Mouse (Mus musculus) 3134 (cell line): ENCODE results near the gene Chchd3.

ENCODE experiments used
- DNase-seq: peaks from one replicate; pipeline ENCODE4 v3.0.0-alpha.2; 2011; ENCODE audit warnings: low spot score; ENCODE audit not compliant: insufficient read length; ENCODE audit errors: extremely low read depth

The Chchd3 gene

DNA sequence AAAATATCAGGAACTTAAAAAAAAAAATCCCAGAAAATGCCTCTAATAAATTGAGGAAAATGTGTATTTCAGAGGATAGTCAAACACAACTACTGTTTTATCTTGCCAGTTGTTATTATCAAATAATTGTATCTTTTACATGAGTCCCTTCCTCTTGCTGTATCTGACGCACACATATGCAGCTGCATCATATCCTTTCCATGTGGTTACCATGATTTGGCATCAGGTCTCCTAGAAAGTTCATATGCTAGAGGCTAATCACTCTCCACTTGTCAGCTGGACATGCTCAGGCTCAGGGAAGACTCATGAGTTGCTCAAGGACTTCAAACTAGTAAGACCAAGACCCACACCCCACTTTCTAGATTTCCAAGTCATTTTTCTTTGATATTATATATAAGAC is 122.4 kb downstream of the Chchd3 start:
- DNase-seq: no peak

DNA sequence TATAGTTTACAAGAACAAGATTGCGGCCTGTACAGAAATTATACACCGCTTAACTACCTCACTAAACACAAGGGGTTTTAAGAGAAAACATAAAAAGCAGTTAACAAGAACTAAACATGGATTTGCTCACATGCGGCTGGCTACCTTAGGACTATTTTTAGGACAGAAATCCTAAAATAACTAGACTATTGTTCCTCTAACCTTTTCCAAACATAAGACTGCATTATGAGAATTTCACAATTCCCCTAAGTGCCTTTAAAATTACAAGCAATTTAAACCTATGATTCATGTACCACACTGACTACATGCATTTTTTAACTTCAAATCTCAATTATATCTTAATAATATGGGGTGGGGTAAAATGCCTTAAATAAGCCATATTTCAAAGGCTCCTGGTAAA is 123.3 kb downstream of the Chchd3 start:
- DNase-seq: no peak

DNA sequence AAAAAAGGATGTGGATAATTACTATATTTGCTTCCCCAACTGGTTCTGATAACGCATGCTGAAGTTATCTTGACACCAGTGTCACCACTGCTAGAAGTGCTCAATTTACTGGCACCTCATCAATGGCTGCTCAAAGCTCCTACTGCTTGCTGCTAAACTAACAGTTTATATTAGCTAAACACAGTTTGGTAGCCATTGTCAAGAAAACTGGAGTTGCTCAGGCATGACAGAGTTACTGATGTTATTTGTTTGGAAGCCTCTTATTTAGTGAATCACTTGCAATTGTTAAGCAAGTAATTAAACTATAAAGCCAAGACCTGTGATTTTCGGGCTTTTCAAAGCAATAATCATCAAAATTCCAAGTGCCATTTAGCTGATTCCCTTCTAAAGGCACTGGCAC is 123.7 kb downstream of the Chchd3 start:
- DNase-seq: no peak

DNA sequence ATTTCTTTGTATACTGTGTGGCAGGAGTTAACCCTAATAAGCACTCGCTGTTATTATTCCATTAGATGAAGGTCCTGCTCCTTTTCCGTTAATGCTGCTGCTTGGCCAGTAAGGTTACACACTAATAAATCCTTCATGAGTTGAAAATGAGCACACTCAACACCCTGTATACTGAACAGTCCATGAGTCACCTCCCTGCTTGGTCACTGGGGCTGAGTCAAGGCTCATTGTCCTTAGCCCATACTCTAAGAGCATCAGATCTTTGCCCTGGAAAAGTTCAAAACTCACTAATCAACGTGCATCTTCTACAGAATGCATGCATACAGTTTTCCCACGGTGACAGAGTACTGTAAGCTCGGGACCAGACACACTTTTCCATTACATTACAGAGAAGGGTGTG is 124.5 kb downstream of the Chchd3 start:
- DNase-seq: peak; percentile 22

DNA sequence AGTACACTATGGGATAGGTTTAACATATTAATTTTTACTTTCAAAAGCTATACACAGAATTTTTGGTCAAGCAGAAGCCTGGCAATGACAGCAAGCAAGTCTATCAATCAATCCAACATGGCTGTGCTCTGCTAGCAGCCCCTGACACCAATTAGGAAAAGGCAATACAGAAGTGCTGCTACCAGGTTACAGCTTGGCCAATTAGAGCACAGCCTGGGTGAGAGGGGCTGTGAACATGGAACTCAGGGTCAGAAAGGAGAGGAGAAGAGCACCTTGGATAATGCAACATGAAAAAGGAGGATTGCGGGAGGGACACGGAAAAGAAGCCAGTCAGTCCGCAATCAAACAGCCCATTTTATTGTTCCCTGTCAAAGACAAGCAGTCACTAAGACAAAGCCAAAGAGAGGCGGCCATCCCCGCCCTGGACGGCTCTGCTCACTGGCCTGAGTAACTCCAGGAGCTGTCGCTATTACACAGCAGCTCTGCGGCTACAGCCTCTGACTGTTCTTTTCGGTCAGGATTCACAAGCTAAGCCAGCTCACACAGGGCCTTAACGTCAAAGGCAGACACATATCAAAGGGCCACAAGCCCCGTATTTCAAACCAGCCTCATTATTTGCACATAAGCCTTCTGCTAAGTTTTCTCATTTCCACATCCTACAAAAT is 128.8 kb downstream of the Chchd3 start:
- DNase-seq: no peak

DNA sequence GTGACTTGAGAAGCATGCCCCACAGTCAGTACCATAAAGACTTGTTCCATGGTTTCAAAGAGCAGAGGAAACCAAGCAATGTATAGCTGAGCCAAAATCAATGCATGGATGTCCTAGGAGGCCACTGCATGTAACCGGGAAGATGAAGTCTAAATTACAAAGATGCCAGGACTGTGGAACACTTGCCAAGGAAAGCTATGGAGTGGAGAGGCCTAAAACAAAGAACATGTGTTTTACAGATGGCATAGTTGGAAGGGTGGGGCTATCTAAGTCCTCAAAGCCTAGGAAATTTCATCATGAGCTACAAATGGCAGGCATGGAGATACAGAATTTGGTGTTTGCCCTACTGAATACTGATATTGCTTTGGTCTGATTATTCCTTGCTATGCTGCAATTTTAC is 137.7 kb downstream of the Chchd3 start:
- no peak for DNase-seq

DNA sequence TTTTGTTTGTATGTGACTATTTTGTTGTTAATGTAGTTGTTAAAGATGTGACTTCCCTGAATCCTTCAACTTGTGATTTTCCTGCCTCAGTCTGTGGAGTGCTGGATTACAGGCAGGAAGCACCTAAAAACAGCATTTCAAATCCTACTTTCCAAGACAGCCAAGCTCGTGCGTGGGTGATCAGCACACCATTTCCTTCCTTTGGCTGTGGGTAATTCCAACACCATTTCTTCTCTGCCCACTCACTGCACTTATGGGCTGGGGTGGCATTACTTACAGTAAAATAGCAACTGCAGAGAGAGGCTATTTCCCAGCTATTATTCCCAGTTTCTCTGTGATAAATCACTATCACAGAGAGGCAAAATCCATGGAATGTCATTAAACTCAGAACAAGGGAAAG is 140.0 kb downstream of the Chchd3 start:
- no peak for DNase-seq

DNA sequence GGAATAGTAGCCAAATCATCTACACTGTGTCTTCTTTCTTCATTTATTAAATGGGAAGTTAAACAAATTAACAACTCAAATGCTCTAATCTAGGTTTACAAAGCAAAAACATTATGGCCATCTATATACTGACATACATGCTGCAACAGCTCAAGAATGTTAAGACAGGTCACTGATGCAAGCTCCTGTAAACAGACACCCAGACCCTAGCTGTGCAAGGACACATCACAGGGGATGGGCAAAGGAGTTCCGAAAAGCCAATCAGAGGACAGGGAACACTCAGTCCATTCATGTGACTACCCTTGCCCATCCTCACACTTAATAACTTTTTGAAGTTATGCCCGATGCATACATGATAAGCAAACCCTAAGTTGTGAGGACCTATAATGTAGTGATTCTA is 149.4 kb downstream of the Chchd3 start:
- DNase-seq: no peak

DNA sequence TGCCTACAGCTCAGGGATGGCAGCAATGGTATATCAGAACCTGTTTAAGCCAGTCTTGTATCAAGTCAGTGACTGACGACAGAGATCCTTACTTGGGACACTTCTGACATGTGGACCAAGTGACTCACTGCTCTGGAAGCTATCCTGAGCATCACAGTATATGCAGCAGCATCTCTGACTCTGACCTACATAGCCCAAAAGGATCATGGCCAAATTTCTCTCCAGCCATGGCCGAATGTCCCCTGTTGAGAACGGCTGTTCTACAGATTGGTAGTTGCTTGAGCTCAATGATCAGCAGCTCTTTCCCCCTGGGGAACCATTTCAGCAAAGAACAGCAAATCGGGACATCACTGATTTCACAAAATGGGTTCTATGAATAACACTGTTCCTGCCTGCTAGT is 161.0 kb downstream of the Chchd3 start:
- no peak for DNase-seq

DNA sequence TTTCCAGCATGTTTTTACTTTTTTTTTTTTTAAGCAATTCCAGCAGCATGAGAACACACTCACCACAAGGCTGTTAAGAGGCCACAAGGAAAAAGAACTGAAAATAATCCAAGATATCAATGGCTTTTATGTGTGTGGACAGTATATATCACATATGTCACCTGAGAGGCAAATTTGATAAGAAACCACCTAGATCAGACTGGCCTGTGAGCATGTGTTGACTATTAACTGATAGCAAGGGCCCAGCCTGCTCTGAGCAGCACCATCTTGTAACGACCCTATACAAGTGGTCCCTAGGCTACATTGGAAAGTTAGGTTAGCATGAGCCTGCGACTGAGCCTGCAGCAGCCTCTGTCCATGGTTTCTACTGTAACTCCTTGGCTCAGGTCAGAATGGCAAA is 166.0 kb downstream of the Chchd3 start:
- no peak for DNase-seq

DNA sequence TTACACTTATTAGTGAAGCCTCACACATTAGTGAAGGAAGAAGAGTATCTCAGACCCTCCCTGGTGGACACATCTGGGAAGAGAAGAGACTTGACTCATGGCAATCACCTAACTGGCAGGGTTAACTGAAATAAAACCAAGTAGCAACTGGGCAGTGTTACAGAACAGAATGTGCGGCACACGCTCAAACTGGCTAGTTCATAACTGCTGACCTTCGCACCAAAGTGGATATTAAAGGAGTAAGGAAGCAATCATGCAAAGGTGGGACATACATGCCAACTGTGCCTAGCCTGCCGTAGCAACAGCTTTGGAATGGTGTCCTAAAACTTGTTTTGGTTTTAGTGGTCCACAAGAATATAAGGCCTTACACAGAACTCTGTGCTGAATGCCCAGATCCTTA is 169.3 kb downstream of the Chchd3 start:
- DNase-seq: no peak

DNA sequence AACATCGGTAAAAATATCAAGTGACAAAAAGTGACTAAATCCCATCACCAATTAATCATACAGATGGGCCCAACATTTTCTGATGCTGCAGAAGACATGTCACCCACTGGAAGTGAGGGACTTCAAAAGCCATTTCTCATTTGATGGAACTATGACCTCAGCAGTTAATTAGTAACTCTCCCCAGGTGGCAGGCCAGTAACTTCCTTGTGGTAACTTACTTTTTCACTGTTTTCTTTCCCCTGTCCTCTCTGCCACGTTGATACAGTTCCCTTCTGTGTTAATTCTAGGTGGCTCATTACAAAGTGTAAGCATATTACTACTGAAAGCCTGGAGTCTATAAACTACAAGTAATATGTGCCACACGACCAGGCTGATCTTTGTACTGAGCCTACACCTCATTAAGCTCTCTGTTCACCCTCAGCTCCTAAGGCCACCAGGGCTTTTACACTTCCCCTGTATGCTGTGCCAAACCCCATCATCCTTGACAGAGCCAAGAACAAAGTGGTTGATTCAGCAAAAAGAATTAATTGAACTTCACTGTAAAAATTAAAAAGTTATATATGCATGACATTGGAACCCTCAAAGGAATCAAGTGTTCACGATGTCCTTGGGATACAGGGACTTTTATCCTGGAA is 171.0 kb downstream of the Chchd3 start:
- no peak for DNase-seq

DNA sequence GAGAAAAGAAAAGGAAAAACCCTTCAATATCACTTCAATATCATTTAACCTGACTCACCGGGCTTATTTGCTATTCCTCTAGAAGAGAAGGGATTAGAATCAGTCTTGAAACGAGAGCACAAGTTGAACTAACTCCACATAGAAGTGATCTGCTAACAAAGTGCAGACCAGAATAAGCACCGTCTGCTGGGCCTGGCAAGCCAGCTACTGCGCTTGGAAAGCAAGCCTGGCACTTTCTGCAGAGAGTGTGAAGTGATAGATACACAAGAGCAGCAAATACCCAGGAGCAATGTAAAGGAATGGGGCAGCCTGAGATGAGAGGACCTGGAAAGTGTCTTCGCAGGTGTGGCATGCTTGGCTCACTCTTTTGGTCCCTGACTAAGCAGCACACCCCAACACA is 181.5 kb downstream of the Chchd3 start:
- no peak for DNase-seq

DNA sequence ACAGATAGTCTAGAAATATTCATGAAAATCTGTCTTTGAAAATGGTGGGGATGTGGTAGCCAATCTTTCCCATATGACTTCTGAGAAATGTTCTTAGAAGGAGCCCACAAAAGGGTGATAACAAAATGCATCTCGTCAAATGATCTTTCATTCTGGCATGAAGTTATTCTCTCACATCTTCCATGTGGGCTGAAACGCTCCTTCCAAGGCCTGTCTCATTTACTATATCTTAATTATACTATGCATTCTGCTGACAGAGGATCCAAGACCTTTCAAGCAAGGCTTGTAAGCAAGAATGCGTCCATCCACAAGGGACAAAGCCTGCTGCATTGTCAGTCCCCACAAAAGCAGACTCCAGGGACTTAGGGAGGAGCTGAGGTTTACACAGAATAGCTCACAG is 185.9 kb downstream of the Chchd3 start:
- DNase-seq: no peak

DNA sequence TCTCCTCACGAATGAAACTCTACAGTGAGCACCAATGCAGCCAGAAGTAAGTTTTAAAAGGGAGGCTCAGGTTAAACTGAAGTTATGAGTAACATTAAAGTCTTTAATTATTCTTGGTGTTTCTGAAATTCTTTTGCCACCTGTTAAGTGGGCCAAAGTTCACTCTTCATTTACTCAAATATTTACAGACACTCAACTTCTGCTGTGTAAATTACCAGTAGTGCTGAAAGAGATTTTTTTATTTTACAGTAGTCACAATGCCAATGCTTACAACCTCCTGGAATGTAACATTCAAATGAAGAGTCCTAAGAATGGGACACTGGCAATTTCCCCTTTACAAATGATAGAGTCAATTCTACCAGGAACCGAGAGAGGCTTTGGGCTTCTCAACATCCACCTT is 187.3 kb downstream of the Chchd3 start:
- no peak for DNase-seq

DNA sequence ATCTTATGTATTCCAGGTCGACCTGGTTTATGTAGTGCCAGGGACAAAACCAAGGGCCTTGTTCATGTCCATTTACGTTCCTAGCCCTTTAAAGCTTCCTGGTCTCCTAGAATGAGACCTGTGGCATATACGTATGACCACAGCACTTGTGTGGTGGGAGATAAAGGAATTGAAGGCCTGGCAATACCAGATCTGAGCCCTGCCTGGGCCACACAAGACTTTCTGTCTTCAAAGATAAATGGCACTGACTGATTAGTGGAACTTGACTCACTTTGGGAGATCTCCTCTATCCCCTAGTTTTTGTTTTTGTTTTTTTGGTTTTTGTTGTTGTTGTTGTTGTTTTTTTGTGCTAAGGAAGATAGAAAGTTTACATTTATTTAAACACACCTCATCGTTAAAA is 209.1 kb downstream of the Chchd3 start:
- no peak for DNase-seq

DNA sequence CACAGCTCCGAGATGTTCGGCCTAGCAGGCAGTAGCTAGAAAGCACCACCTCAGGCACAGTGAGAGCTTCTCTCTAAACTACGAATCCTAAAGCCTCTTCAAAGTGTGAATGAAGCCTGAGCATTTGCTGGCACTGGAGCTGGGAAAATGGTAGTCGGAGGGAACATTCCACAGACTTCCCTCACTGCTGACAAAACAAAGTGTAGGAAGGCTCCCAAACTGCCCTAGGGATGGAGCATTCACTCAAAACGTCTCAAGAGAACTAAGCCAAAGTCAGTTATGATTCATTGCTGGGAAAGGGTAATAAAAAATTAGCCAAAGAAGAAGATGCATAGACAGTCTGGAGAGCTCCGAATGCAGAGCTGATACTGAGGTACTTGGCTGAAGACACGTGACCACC is 211.1 kb downstream of the Chchd3 start:
- DNase-seq: no peak

DNA sequence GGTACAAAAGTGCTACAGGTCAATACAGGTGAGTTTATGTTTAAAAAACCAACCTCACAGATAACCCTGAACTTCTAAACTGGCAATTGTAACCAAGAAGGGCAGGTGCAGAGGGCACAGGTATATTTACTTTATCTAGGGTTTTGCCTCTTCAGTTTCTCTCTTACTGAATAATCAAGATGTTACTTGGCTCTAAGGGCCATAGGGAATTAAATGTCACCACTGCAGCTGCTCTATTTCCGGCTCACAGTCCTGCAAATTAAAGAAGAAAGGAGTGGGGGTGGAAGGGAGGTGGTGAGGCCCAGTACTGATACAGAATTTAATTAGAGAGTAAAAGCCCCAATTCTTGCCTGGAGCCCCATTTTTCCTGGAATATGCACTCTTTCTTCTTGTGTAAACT is 214.6 kb downstream of the Chchd3 start:
- no peak for DNase-seq

DNA sequence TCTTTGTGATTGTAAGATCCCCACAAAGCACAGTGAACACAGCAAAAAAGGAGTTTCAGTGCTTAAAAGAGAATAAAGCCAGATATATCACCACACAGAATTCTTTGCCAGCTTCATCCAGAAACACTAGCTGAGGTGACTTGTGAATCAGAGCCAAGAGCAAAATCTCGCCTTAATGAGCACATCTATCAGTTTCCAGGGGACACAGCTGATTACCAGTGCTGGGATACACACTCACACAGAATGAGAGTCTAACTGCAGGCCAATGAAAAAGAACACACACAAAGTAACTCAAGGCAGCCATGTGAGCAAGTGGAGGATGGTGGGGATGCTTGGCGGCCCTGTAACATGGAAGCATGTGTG is 222.1 kb downstream of the Chchd3 start:
- no peak for DNase-seq

DNA sequence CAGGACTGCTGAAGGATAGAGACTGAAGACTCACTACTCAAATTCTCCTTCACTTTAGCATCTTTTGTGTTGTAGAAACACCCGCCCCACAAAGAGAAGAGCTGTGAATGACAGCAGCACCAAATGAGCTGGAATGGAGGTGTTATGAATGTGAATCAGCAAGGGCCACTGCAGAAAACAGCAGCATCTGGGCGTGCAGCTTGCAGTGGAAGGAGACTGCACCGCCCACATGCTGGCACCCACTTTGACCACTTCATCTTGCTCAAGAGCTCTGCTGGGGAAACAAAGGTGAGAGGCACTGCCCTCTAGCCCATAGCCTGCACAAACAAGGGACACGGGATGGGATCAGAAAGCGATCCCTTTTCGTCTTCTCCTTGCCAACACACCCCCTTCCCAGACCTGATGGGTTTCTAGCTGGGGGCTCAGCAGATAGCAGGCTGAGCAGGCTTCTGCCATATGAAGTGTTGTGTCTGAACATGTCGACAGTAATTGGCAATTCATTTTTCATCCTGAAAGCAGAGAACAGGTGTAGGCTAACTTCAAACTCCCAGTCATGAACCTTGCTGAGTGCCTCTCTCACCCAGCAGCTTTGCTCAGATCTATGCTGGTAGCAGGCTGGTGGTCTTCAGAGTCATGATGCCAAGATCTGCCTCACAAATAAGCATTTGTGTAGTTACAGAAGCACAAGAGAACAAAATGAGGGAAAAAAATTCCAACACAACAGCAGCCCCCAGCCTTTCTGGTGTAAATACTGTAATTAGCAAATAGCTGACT is 222.7 kb downstream of the Chchd3 start:
- DNase-seq: no peak

DNA sequence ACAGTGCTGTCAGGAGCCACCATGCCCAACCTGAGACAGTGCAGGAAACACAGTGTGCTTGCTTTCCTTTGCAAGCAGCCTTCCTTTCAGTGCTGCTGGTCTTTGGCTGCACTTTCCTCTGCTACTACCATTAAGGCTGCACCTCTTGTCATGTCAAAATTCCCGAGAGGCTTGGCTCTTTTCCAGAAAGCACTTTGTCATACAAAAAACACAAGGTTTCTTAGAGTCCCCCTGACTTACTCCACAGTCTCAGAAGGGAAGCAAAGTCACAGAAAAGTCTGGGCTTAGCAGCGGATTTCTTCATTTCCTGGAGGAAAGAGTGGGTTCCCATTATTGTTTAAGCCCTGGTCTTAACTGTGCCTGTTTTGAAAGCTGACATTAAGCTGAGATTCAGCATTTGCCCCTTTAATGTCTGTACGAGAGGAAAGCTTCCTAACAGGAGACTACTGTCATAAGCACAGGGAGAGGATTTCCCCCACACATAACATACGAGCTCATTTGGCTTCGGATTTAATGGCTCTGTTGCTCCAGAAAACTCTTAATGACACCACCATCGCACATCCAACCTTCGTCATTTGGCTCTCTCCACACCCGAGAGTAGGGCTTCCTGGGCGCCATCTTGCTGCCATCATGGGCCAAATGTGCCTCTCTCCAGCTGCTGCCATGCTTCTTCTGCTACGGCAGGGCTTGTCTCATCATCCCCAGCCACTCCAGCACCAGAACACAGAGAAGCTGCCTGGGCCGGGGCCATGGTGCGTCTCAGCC is 236.0 kb downstream of the Chchd3 start:
- peak; percentile 0 for DNase-seq
